Mouse (Mus musculus): ENCODE results near the gene Sprr1a. TPM values are rescaled to one million over a fixed set of nuclear protein-coding genes. Genes with fewer than 3 reads are reported as not detected.

Sprr1a gene
- polyA plus RNA-seq, 1 experiment from 2014 or later = not detected

DNA sequence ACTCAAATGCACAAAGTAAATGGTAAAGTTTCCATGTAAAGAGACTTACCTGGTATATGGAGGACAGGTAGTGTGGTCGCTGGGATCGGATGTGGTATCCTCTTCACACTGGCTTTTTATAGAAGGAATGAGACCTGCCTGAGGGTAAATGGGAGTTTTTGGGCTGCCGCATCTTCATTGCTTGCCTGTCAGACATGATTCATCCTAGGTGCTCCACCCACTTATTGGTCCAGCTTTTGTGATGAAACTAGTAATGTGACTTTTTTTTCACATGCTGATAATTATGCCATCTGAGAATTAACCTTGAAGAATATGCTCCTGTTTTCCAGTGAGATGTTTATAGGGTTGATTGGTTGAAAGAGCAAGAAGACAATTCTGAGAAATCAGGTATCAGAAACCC is 47.0 kb downstream of the Sprr1a start, which contains the start of gene Sprr1b:
Gene Sprr1b, minus strand, starts transcription at position 101 of the 400 bp plus-strand sequence.
- Histone ChIP-seq H3K36me3 (ENCODE audit: inconsistent target) (no peaks in the 10 kb centered on the region), H3K4me3 (ENCODE audit: inconsistent target) (no peak within 1 kb of the TSS), H3K27ac (no peak within 1 kb of the TSS), H3K79me2 (ENCODE audit: inconsistent target) (no peaks in the 10 kb centered on the region)
- WGBS (ENCODE audit: missing documents) = 92% methylated on average over 3 of the region's 3 CpGs

Other genes starting within 250 kb of the Sprr1a start
- not detected in 3 replicates for gene Sprr2a3, start 200.5 kb downstream of the Sprr1a start, polyA plus RNA-seq (2018)
- not detected in 3 replicates for gene Sprr2b, start 169.3 kb downstream of the Sprr1a start, polyA plus RNA-seq (2018)
- gene Sprr2d, start 146.8 kb downstream of the Sprr1a start, polyA plus RNA-seq (2018) = not detected in 3 replicates
- not detected in 3 replicates for gene Sprr2e, start 133.8 kb downstream of the Sprr1a start, polyA plus RNA-seq (2018)
- not detected in 3 replicates for gene Sprr2f, start 120.7 kb downstream of the Sprr1a start, polyA plus RNA-seq (2018)
- gene Sprr2h, start 100.2 kb downstream of the Sprr1a start, polyA plus RNA-seq (2018) = not detected in 3 replicates
- gene Sprr2i, start 77.9 kb downstream of the Sprr1a start, polyA plus RNA-seq (2018) = not detected in 3 replicates
- not detected in 3 replicates for gene Sprr2j-ps, start 67.8 kb downstream of the Sprr1a start, polyA plus RNA-seq (2018)
- gene Gm9774, start 56.5 kb downstream of the Sprr1a start, polyA plus RNA-seq (2018) = 0.59 to 4.8 TPM (median 3.2 TPM) in 3 replicates
- gene Sprr2k, start 53.3 kb downstream of the Sprr1a start, polyA plus RNA-seq (2018) = not detected in 3 replicates
- gene Sprr1b, start 47.1 kb downstream of the Sprr1a start, polyA plus RNA-seq (2018) = not detected in 3 replicates
- not detected in 3 replicates for gene Sprr3, start 27.2 kb downstream of the Sprr1a start, polyA plus RNA-seq (2018)
- gene Sprr4, start 14.6 kb upstream of the Sprr1a start, polyA plus RNA-seq (2018) = not detected in 3 replicates
- gene 2310046K23Rik, start 48.6 kb upstream of the Sprr1a start, polyA plus RNA-seq (2018) = not detected in 3 replicates
- gene Ivl, start 87.8 kb upstream of the Sprr1a start, polyA plus RNA-seq (2018) = not detected in 3 replicates
- not detected in 3 replicates for gene Smcp, start 103.1 kb upstream of the Sprr1a start, polyA plus RNA-seq (2018)
- not detected in 3 replicates for gene 2210017I01Rik, start 121.6 kb upstream of the Sprr1a start, polyA plus RNA-seq (2018)
- gene Lce6a, start 135.8 kb upstream of the Sprr1a start, polyA plus RNA-seq (2018) = not detected in 3 replicates
- not detected in 3 replicates for gene Lce1a1, start 162.4 kb upstream of the Sprr1a start, polyA plus RNA-seq (2018)
- gene Lce1b, start 171.0 kb upstream of the Sprr1a start, polyA plus RNA-seq (2018) = not detected in 3 replicates
- gene Lce1a2, start 184.4 kb upstream of the Sprr1a start, polyA plus RNA-seq (2018) = not detected in 3 replicates
- gene Lce1c, start 193.4 kb upstream of the Sprr1a start, polyA plus RNA-seq (2018) = not detected in 3 replicates
- not detected in 3 replicates for gene Lce1d, start 201.3 kb upstream of the Sprr1a start, polyA plus RNA-seq (2018)
- gene Lce1e, start 223.2 kb upstream of the Sprr1a start, polyA plus RNA-seq (2018) = not detected in 3 replicates
- not detected in 3 replicates for gene Lce1f, start 234.5 kb upstream of the Sprr1a start, polyA plus RNA-seq (2018)

All from macrophage (primary cell).